In genomic region chr15:79504707-79505452, GRCm38 (mm10) we compare ENCODE assay signal across 9 mouse cellular contexts. TPM values are rescaled to one million over a fixed set of nuclear protein-coding genes. Genes with fewer than 3 reads are reported as not detected.
DNase-seq lines count a peak whose midpoint lies in the region; ATAC-seq lines count a peak whose summit lies in the region.
"Had no signal": no experiment of that assay in that cellular context is flagged by ENCODE, and none has a peak within 500 bp of the region (broad histone marks: within the 10 kb centered on the region; RNA-seq: fewer than 3 reads in every experiment).

Kcnj4 (minus strand) TSS chr15:79505241.

- WGBS in embryonic facial prominence, embryonic 12.5 days: 1% methylated on average over 60 of the region's 60 CpGs
- under 1% methylated on average over 60 of the region's 60 CpGs for WGBS in intestine, embryonic 16.5 days
- WGBS in midbrain, embryonic 14.5 days: 2% methylated on average over 60 of the region's 60 CpGs

- ATAC-seq in embryonic facial prominence, embryonic 12.5 days (ENCODE audit: insufficient number of reproducible peaks, insufficient read depth, low FRiP score, low TSS enrichment): no peak
- no peak; the same call in none of the 2 replicates for ATAC-seq in intestine, embryonic 16.5 days
- ATAC-seq in midbrain, embryonic 14.5 days (ENCODE audit: low FRiP score, low TSS enrichment): no peak

- H3K27me3 ChIP-seq in embryonic facial prominence, embryonic 12.5 days: peaks cover 92% of the 10 kb centered on the region
- H3K27me3 ChIP-seq in intestine, embryonic 16.5 days (replicated peaks; ENCODE audit: control insufficient read depth, insufficient read depth, low read length): peaks cover 62% of the 10 kb centered on the region
- H3K27me3 ChIP-seq in midbrain, embryonic 14.5 days (ENCODE audit: control insufficient read depth, insufficient read depth, low read length): peaks cover 57% of the 10 kb centered on the region

- peak within 1 kb of the TSS; percentile 57 for H3K4me3 ChIP-seq in embryonic facial prominence, embryonic 12.5 days
- H3K4me3 ChIP-seq in intestine, embryonic 16.5 days (ENCODE audit: low read length): peak within 1 kb of the TSS; percentile 66
- peak within 1 kb of the TSS; percentile 53 for H3K4me3 ChIP-seq in midbrain, embryonic 14.5 days (replicated peaks; ENCODE audit: low read depth, low read length)

- H3K4me1 ChIP-seq in embryonic facial prominence, embryonic 12.5 days: peaks cover 7% of the 10 kb centered on the region; the same call in 1 of the 2 replicates
- peaks cover 12% of the 10 kb centered on the region for H3K4me1 ChIP-seq in intestine, embryonic 16.5 days (ENCODE audit: control insufficient read depth, insufficient read depth, low read length)
- H3K4me1 ChIP-seq in midbrain, embryonic 14.5 days (ENCODE audit: control insufficient read depth, insufficient read depth, low read length): peaks cover 18% of the 10 kb centered on the region

- H3K9me3 ChIP-seq in embryonic facial prominence, embryonic 12.5 days: no peaks in the 10 kb centered on the region
- no peaks in the 10 kb centered on the region for H3K9me3 ChIP-seq in intestine, embryonic 16.5 days (ENCODE audit: control insufficient read depth, low read length)
- H3K9me3 ChIP-seq in midbrain, embryonic 14.5 days (ENCODE audit: control insufficient read depth, low read length): no peaks in the 10 kb centered on the region

- H3K27ac ChIP-seq in embryonic facial prominence, embryonic 12.5 days: no peak within 1 kb of the TSS
- no peak within 1 kb of the TSS for H3K27ac ChIP-seq in intestine, embryonic 16.5 days (ENCODE audit: low read length)
- no peak within 1 kb of the TSS for H3K27ac ChIP-seq in midbrain, embryonic 14.5 days (replicated peaks; ENCODE audit: low read depth, low read length)

- peak within 1 kb of the TSS; percentile 99 for H3K4me2 ChIP-seq in embryonic facial prominence, embryonic 12.5 days (replicated peaks)
- H3K4me2 ChIP-seq in intestine, embryonic 16.5 days (ENCODE audit: low read depth, low read length): peak within 1 kb of the TSS; percentile 100
- peak within 1 kb of the TSS; percentile 99 for H3K4me2 ChIP-seq in midbrain, embryonic 14.5 days (ENCODE audit: low read length)

- H3K36me3 ChIP-seq in embryonic facial prominence, embryonic 12.5 days: no peaks in the 10 kb centered on the region
- H3K36me3 ChIP-seq in intestine, embryonic 16.5 days (ENCODE audit: control insufficient read depth, insufficient read depth, low read length): no peaks in the 10 kb centered on the region
- no peaks in the 10 kb centered on the region for H3K36me3 ChIP-seq in midbrain, embryonic 14.5 days (ENCODE audit: control insufficient read depth, insufficient read depth, low read length)

- peak within 1 kb of the TSS; percentile 46 for H3K9ac ChIP-seq in embryonic facial prominence, embryonic 12.5 days
- peak within 1 kb of the TSS; percentile 68 for H3K9ac ChIP-seq in intestine, embryonic 16.5 days (ENCODE audit: low read depth, low read length)
- peak within 1 kb of the TSS; percentile 39 for H3K9ac ChIP-seq in midbrain, embryonic 14.5 days (replicated peaks; ENCODE audit: low read length)

- no peak for DNase-seq in layer of hippocampus, adult 18-20 months (ENCODE audit: low spot score in 2 of 2)
- DNase-seq in layer of hippocampus, adult 9-10 months (ENCODE audit: low spot score): no peak
- no peak for DNase-seq in midbrain, embryonic 14.5 days
- no peak for DNase-seq in ovary, adult 18-20 months (ENCODE audit: low spot score)
- no peak for DNase-seq in right cerebral cortex, postnatal 10 days (ENCODE audit: low spot score in 2 of 2)
- DNase-seq in T-cell, adult 2 months (ENCODE audit: low spot score): no peak

RNA-seq across cellular contexts. Expression of gene Kcnj4, which starts in this region (rescaled TPM):
- total RNA-seq in layer of hippocampus, adult 18-20 months (2021): 10 to 100 TPM; 87.2 to 88.5 TPM
- polyA plus RNA-seq in embryonic facial prominence, embryonic 12.5 days (2016; fragmentation: Nextera tagmentation; extraction: Ambion mirVana): 0.10 TPM in 1 of 2 replicates, not detected in the other
- polyA plus RNA-seq in intestine, embryonic 16.5 days (2015; fragmentation: Nextera tagmentation; extraction: Ambion mirVana): not detected in 2 replicates
- 0.23 TPM in 1 of 2 replicates, not detected in the other for polyA plus RNA-seq in midbrain, embryonic 14.5 days (2014; fragmentation: Nextera tagmentation; extraction: Ambion mirVana)
- total RNA-seq: neutrophil, adult 5-6 weeks had no signal
